Mouse (Mus musculus) hindbrain, embryonic 13.5 days (tissue): Measurements from ENCODE around the gene Nat8f6. TPM values are rescaled to one million over a fixed set of nuclear protein-coding genes. Genes with fewer than 3 reads are reported as not detected.
"Not testable (repeated sequence)": the region's sequence is repeated elsewhere in the genome, so short reads cannot be mapped to it uniquely, and the experiment has no call there.

Experiments
- ATAC-seq: fragments of 200-750 bp; cut with Nextera tagmentation; 2 replicates; pipeline ENCODE4 v1.8.0; 2017; ENCODE audit warnings: moderate TSS enrichment; ENCODE audit not compliant: low FRiP score
- H3K27ac ChIP-seq: fragments of 300-500 bp; sonication (generic); 2 replicates; pipeline ENCODE4 v1.5.1; 2015; ENCODE audit warnings: inconsistent platforms, mild to moderate bottlenecking, moderate library complexity
- H3K27me3 ChIP-seq: fragments of 300-500 bp; sonication (generic); 2 replicates; pipeline ENCODE4 v1.6.1; 2015; ENCODE audit warnings: mild to moderate bottlenecking, inconsistent platforms
- H3K36me3 ChIP-seq: fragments of 300-500 bp; sonication (generic); 2 replicates; pipeline ENCODE4 v1.6.1; 2015; ENCODE audit warnings: mild to moderate bottlenecking, inconsistent platforms
- H3K4me1 ChIP-seq: fragments of 300-500 bp; sonication (generic); replicated peaks from 2 replicates; pipeline ENCODE4 v1.6.1; 2015; ENCODE audit warnings: inconsistent platforms
- H3K4me2 ChIP-seq: fragments of 300-500 bp; sonication (generic); 2 replicates; pipeline ENCODE4 v1.6.1; 2015; ENCODE audit warnings: inconsistent platforms, mild to moderate bottlenecking, moderate library complexity
- H3K4me3 ChIP-seq: fragments of 300-500 bp; sonication (generic); 2 replicates; pipeline ENCODE4 v1.5.1; 2015; ENCODE audit warnings: mild to moderate bottlenecking, inconsistent platforms
- H3K9ac ChIP-seq: fragments of 300-500 bp; sonication (generic); 2 replicates; pipeline ENCODE4 v1.6.1; 2015; ENCODE audit warnings: mild to moderate bottlenecking, inconsistent platforms
- H3K9me3 ChIP-seq: fragments of 300-500 bp; sonication (generic); 2 replicates; pipeline ENCODE4 v1.6.1; 2016; ENCODE audit warnings: inconsistent platforms
- WGBS: fragments of 180-500 bp; shearing (Covaris S2); methylation state at CpG from one replicate; pipeline ENCODE4 v1.1.7; 2015; 5-methylcytosine and 5-hydroxymethylcytosine counted together
- polyA plus RNA-seq: library from polyadenylated mRNA; unstranded; fragments of >200 nt; fragmentation: Nextera tagmentation; extraction: Ambion mirVana; gene quantifications from 2 replicates; pipeline ENCODE4 v1.2.1, GENCODE M21; 2015

Nat8f6 gene
- polyA plus RNA-seq, 1 experiment from 2014 or later = not detected

GRCm38 (mm10) chr6:85851062-85851773 is 30.5 kb upstream of the Nat8f6 start:
- Histone ChIP-seq H3K4me1 (0 out of 2 replicates have a peak, but pooled peaks cover 7% of the 10 kb centered on the region), H3K9me3 (no peaks in the 10 kb centered on the region), H3K4me3 (no peak overlapping the region), H3K36me3 (no peaks in the 10 kb centered on the region), H3K27ac (no peak overlapping the region), H3K27me3 (no peaks in the 10 kb centered on the region), H3K9ac (no peak overlapping the region), H3K4me2 (no peak overlapping the region)
- no peak for ATAC-seq
- 88% methylated on average over 7 of the region's 7 CpGs for WGBS

GRCm38 (mm10) chr6:85849240-85849639 is 28.5 kb upstream of the Nat8f6 start:
- WGBS = 24% methylated on average over 2 of the region's 2 CpGs
- Histone ChIP-seq H3K9ac (no peak overlapping the region), H3K4me2 (no peak overlapping the region), H3K36me3 (no peaks in the 10 kb centered on the region), H3K9me3 (no peaks in the 10 kb centered on the region), H3K4me3 (no peak overlapping the region), H3K4me1 (0 out of 2 replicates have a peak, but pooled peaks cover 7% of the 10 kb centered on the region), H3K27me3 (no peaks in the 10 kb centered on the region), H3K27ac (no peak overlapping the region)
- ATAC-seq = no peak

- Histone ChIP-seq H3K36me3 (no peaks in the 10 kb centered on the region), H3K9ac (no peak overlapping the region)
- WGBS = 92% methylated on average over 4 of the region's 4 CpGs
Measured at GRCm38 (mm10) chr6:85848140-85848539, 27.4 kb upstream of the Nat8f6 start.

GRCm38 (mm10) chr6:85846921-85847320 is 26.2 kb upstream of the Nat8f6 start:
- no peak for ATAC-seq
- WGBS = 54% methylated on average over 1 of the region's 1 CpGs
- H3K4me1 ChIP-seq = 0 out of 2 replicates have a peak, but pooled peaks cover 7% of the 10 kb centered on the region
- H3K4me2 ChIP-seq = no peak overlapping the region
- H3K4me3 ChIP-seq = no peak overlapping the region
- H3K9me3 ChIP-seq = no peaks in the 10 kb centered on the region
- no peak overlapping the region for H3K9ac ChIP-seq
- no peaks in the 10 kb centered on the region for H3K36me3 ChIP-seq
- H3K27me3 ChIP-seq = no peaks in the 10 kb centered on the region
- H3K27ac ChIP-seq = no peak overlapping the region

More at GRCm38 (mm10) chr6:85848140-85848539, 27.4 kb upstream of the Nat8f6 start:
- Histone ChIP-seq H3K4me3 (no peak overlapping the region), H3K27me3 (no peaks in the 10 kb centered on the region), H3K4me1 (0 out of 2 replicates have a peak, but pooled peaks cover 7% of the 10 kb centered on the region), H3K27ac (no peak overlapping the region), H3K9me3 (no peaks in the 10 kb centered on the region), H3K4me2 (no peak overlapping the region)
- no peak for ATAC-seq

GRCm38 (mm10) chr6:85843677-85844458 is 23.1 kb upstream of the Nat8f6 start:
- WGBS = 59% methylated on average over 25 of the region's 25 CpGs
- H3K9ac ChIP-seq, H3K36me3 ChIP-seq, H3K9me3 ChIP-seq, H3K4me3 ChIP-seq, H3K27ac ChIP-seq, H3K27me3 ChIP-seq, H3K4me2 ChIP-seq, H3K4me1 ChIP-seq, ATAC-seq: not testable (repeated sequence)

GRCm38 (mm10) chr6:85839982-85840381 is 19.2 kb upstream of the Nat8f6 start:
- no peaks in the 10 kb centered on the region for H3K36me3 ChIP-seq
- H3K9me3 ChIP-seq = no peaks in the 10 kb centered on the region
- no peak overlapping the region for H3K27ac ChIP-seq
- no peaks in the 10 kb centered on the region for H3K27me3 ChIP-seq
- no peak overlapping the region for H3K4me3 ChIP-seq
- no peak overlapping the region for H3K4me2 ChIP-seq
- no peak overlapping the region for H3K9ac ChIP-seq
- H3K4me1 ChIP-seq = no peaks in the 10 kb centered on the region
- ATAC-seq = no peak
- WGBS = 44% methylated on average over 4 of the region's 4 CpGs

- no peak for ATAC-seq
- no peaks in the 10 kb centered on the region for H3K4me1 ChIP-seq
- H3K9ac ChIP-seq = no peak overlapping the region
- H3K4me2 ChIP-seq = no peak overlapping the region
- no peak overlapping the region for H3K4me3 ChIP-seq
- WGBS = 52% methylated on average over 8 of the region's 8 CpGs
- no peak overlapping the region for H3K27ac ChIP-seq
- no peaks in the 10 kb centered on the region for H3K27me3 ChIP-seq
- no peaks in the 10 kb centered on the region for H3K9me3 ChIP-seq
- H3K36me3 ChIP-seq = no peaks in the 10 kb centered on the region
Measured at GRCm38 (mm10) chr6:85838674-85839073, 17.9 kb upstream of the Nat8f6 start.

- peak overlapping the region; percentile 25; the same call in 1 of the 2 replicates for H3K4me2 ChIP-seq
- not testable (repeated sequence) for H3K9me3 ChIP-seq, H3K27me3 ChIP-seq, H3K9ac ChIP-seq, H3K36me3 ChIP-seq, ATAC-seq, H3K4me3 ChIP-seq, H3K4me1 ChIP-seq, H3K27ac ChIP-seq
- 23% methylated on average over 12 of the region's 12 CpGs for whole genome bisulfite sequencing
Measured at GRCm38 (mm10) chr6:85837307-85837706, 16.6 kb upstream of the Nat8f6 start.

- H3K27ac ChIP-seq, H3K36me3 ChIP-seq, H3K9me3 ChIP-seq, H3K4me2 ChIP-seq, H3K4me3 ChIP-seq, H3K9ac ChIP-seq, H3K4me1 ChIP-seq, H3K27me3 ChIP-seq, ATAC-seq: not testable (repeated sequence)
- WGBS = 23% methylated on average over 9 of the region's 9 CpGs
Measured at GRCm38 (mm10) chr6:85836827-85837226, 16.1 kb upstream of the Nat8f6 start.

GRCm38 (mm10) chr6:85836098-85836497 is 15.3 kb upstream of the Nat8f6 start:
- not testable (repeated sequence) for H3K4me3 ChIP-seq, H3K27ac ChIP-seq, H3K27me3 ChIP-seq, H3K4me2 ChIP-seq, H3K9me3 ChIP-seq, H3K36me3 ChIP-seq, H3K9ac ChIP-seq, ATAC-seq, H3K4me1 ChIP-seq
- 88% methylated on average over 5 of the region's 5 CpGs for WGBS

GRCm38 (mm10) chr6:85835104-85835503 is 14.3 kb upstream of the Nat8f6 start:
- not testable (repeated sequence) for H3K9ac ChIP-seq, H3K27ac ChIP-seq, ATAC-seq, H3K4me1 ChIP-seq, H3K27me3 ChIP-seq, H3K4me3 ChIP-seq, H3K4me2 ChIP-seq, H3K36me3 ChIP-seq, H3K9me3 ChIP-seq
- 83% methylated on average over 1 of the region's 2 CpGs for WGBS

GRCm38 (mm10) chr6:85834504-85835100 is 13.8 kb upstream of the Nat8f6 start:
- not testable (repeated sequence) for H3K4me1 ChIP-seq, H3K4me2 ChIP-seq, H3K27me3 ChIP-seq, H3K9ac ChIP-seq, H3K9me3 ChIP-seq, ATAC-seq, H3K27ac ChIP-seq, H3K36me3 ChIP-seq, H3K4me3 ChIP-seq
